Mouse (Mus musculus) G1E (cell line): Measurements from ENCODE around the gene Atp4a.

Experiments
- CTCF ChIP-seq: IDR thresholded peaks from 2 replicates; pipeline ENCODE4 v1.5.1; 2012; ENCODE audit warnings: low read depth, low read length, inconsistent platforms, mixed read lengths
- GATA1 ChIP-seq: IDR thresholded peaks from 2 replicates; pipeline ENCODE4 v1.6.1; 2012; ENCODE audit warnings: borderline replicate concordance, low read length, inconsistent platforms, mixed read lengths
- GATA2 ChIP-seq: IDR thresholded peaks from 2 replicates; pipeline ENCODE4 v1.6.1; 2012; ENCODE audit warnings: low read depth, low read length, inconsistent platforms, borderline replicate concordance
- TAL1 ChIP-seq: conservative IDR thresholded peaks from 2 replicates; pipeline ENCODE4 v1.6.1; 2012; ENCODE audit warnings: low read depth, low read length, inconsistent platforms, mixed read lengths

GRCm38 (mm10) chr7:30747525-30748204, 35.7 kb downstream of the Atp4a start:
- no peak for TF ChIP-seq GATA1
- no peak for TF ChIP-seq CTCF
- TF ChIP-seq GATA2, result no peak
- no peak for TF ChIP-seq TAL1
